Mouse (Mus musculus) embryonic facial prominence, embryonic 14.5 days (tissue): ENCODE measurements around the gene Nfil3. TPM values are rescaled to one million over a fixed set of nuclear protein-coding genes. Genes with fewer than 3 reads are reported as not detected.

ENCODE experiments used
- ATAC-seq: fragments of 200-750 bp; cut with Nextera tagmentation; 2 replicates; pipeline ENCODE4 v1.8.0; 2017; ENCODE audit warnings: low read depth, moderate number of reproducible peaks, moderate TSS enrichment
- DNase-seq: peaks from one replicate; pipeline ENCODE4 v3.0.0-alpha.2; 2015; ENCODE audit warnings: low spot score
- H3K27ac ChIP-seq: fragments of 300-500 bp; sonication (generic); replicated peaks from 2 replicates; pipeline ENCODE4 v1.5.1; 2014; ENCODE audit warnings: low read depth, mild to moderate bottlenecking, low read length, moderate library complexity
- H3K27me3 ChIP-seq: fragments of 300-500 bp; sonication (generic); replicated peaks from 2 replicates; pipeline ENCODE4 v1.6.1; 2014; ENCODE audit warnings: low read length; ENCODE audit not compliant: control insufficient read depth, insufficient read depth
- H3K36me3 ChIP-seq: fragments of 300-500 bp; sonication (generic); 2 replicates; pipeline ENCODE4 v1.6.1; 2014; ENCODE audit warnings: low read length, mixed read lengths; ENCODE audit not compliant: control insufficient read depth, insufficient read depth
- H3K4me1 ChIP-seq: fragments of 300-500 bp; sonication (generic); 2 replicates; pipeline ENCODE4 v1.6.1; 2014; ENCODE audit warnings: antibody characterized with exemption, low read length; ENCODE audit not compliant: control insufficient read depth, insufficient read depth
- H3K4me2 ChIP-seq: fragments of 300-500 bp; sonication (generic); 2 replicates; pipeline ENCODE4 v1.6.1; 2014; ENCODE audit warnings: low read depth, mild to moderate bottlenecking, low read length, moderate library complexity, mixed read lengths
- H3K4me3 ChIP-seq: fragments of 300-500 bp; sonication (generic); 2 replicates; pipeline ENCODE4 v1.5.1; 2014; ENCODE audit warnings: low read depth, mild to moderate bottlenecking, low read length
- H3K9ac ChIP-seq: fragments of 300-500 bp; sonication (generic); 2 replicates; pipeline ENCODE4 v1.6.1; 2014; ENCODE audit warnings: low read depth, mild to moderate bottlenecking, low read length, moderate library complexity, mixed read lengths
- H3K9me3 ChIP-seq: fragments of 300-500 bp; sonication (generic); 2 replicates; pipeline ENCODE4 v1.6.1; 2016; ENCODE audit warnings: low read length; ENCODE audit not compliant: control insufficient read depth
- WGBS: fragments of 180-500 bp; shearing (Covaris S2); extraction: QIAGEN DNeasy Blood & Tissue Kit; methylation state at CpG from one replicate; pipeline ENCODE4 v1.1.7; 2014; 5-methylcytosine and 5-hydroxymethylcytosine counted together
- polyA plus RNA-seq: library from polyadenylated mRNA; unstranded; fragments of >200 nt; fragmentation: Nextera tagmentation; extraction: Ambion mirVana; gene quantifications from 2 replicates; pipeline ENCODE4 v1.2.1, GENCODE M21; 2014

Gene Nfil3
- 27.2 and 30.4 TPM in 2 replicates for polyA plus RNA-seq

DNA sequence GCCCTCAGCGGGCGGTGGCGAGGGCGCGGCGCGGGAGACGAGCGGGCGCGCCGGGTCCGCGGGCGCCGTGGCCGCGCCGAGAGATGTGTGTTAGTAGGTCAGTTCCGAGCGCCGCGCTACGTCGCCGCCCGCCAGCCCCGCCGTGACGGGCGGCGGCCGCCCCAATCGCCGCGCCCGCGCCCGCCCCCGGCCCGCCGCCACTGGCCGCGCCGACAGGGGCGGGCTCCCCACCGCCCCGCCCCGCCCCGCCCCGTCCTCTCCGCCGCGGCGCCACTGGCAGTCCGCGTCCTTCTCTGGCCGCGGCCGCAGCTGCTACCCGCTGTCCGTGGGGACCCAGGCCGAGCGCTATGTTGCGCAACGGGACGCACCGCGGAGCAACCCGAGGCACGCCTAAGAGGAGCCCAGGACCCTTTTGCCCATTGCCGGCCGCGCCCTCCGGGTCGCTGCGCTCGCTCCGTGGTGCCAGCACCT is at the start of gene Nfil3:
Nfil3 (minus strand) TSS at position 123 of the 471 bp plus-strand sequence.
- ATAC-seq (peak; percentile 94), DNase-seq (peak; percentile 93)
- Histone ChIP-seq H3K4me1 (peaks cover 28% of the 10 kb centered on the region), H3K36me3 (no peaks in the 10 kb centered on the region), H3K4me2 (peak within 1 kb of the TSS; percentile 100), H3K9me3 (no peaks in the 10 kb centered on the region), H3K4me3 (peak within 1 kb of the TSS; percentile 92), H3K9ac (peak within 1 kb of the TSS; percentile 90), H3K27ac (peak within 1 kb of the TSS; percentile 97), H3K27me3 (no peaks in the 10 kb centered on the region)
- 0% methylated on average over 17 of the region's 79 CpGs for WGBS

DNA sequence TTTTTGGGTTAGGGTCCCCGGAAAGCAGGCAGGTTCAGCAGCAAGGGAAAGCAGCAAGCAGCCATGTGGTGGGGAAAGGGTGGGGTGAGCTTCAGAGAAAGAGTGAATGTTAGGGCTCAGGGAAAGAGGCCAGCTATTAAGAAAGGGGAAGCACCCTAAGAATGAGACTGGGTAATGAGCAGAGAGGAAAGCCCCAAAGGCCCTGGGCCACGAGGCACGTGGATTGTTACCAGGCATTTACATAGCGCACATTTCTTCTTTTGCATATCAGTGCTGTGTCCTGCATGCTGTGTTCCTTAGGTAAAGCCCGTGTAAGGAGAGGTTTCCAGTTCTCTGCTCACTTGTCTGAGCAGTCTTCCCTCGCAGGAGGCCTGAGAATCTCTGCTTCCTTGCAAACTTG is 43.4 kb upstream of the Nfil3 start:
- ATAC-seq (no peak), DNase-seq (no peak)
- WGBS = 37% methylated on average over 6 of the region's 6 CpGs
- Histone ChIP-seq H3K4me2 (no peak overlapping the region), H3K4me1 (no peaks in the 10 kb centered on the region), H3K27me3 (no peaks in the 10 kb centered on the region), H3K9me3 (no peaks in the 10 kb centered on the region), H3K4me3 (no peak overlapping the region), H3K36me3 (no peaks in the 10 kb centered on the region), H3K27ac (no peak overlapping the region), H3K9ac (no peak overlapping the region)

DNA sequence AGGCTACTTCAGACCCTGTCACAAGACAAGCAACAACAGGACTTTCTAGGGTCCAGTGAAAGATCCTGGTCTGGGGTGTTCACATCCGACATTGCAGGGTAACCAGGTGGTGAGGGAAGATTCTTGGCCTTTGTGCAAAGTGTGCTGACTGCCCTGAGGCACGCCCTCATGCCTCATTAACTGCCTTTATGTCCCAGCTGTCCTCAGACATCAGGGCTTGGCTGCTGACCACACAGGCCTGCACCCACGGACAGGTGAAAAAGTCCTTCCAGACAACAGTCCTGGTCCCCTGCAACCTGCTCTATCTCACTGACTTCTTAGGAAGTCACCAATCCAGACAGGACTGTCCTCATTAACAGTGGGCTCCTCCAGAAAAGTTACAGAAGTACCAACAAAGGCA is 39.4 kb upstream of the Nfil3 start:
- no peaks in the 10 kb centered on the region for H3K36me3 ChIP-seq
- ATAC-seq (no peak), DNase-seq (no peak)
- H3K4me3 ChIP-seq = no peak overlapping the region
- no peaks in the 10 kb centered on the region for H3K27me3 ChIP-seq
- H3K27ac ChIP-seq = no peak overlapping the region
- no peak overlapping the region for H3K9ac ChIP-seq
- H3K4me1 ChIP-seq = no peaks in the 10 kb centered on the region
- H3K9me3 ChIP-seq = no peaks in the 10 kb centered on the region
- H3K4me2 ChIP-seq = no peak overlapping the region
- WGBS = 66% methylated on average over 3 of the region's 3 CpGs

DNA sequence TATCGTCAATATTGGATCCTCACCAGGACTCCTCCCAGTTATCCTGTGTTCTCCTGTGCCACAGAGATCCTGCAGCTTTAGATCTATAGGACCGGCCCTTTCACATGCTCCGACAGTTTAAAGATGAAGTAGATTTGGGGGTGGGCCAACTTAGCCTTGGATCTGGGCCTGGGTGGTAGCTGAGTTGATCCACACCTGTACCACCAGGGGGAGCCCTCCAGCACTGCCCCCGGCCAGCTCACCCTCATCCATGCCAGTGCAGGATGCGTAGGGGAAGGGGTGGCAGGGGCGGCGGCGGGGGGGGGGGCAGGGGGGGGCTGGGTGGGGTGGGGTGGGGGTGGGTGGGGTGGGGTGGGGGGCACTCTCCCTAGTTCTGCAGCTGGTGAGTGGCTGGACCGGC is 38.7 kb upstream of the Nfil3 start:
- DNase-seq (no peak), ATAC-seq (no peak)
- Histone ChIP-seq H3K9me3 (no peaks in the 10 kb centered on the region), H3K4me2 (no peak overlapping the region), H3K27me3 (no peaks in the 10 kb centered on the region), H3K4me3 (no peak overlapping the region), H3K27ac (no peak overlapping the region), H3K4me1 (no peaks in the 10 kb centered on the region), H3K9ac (no peak overlapping the region), H3K36me3 (no peaks in the 10 kb centered on the region)
- WGBS = 80% methylated on average over 4 of the region's 9 CpGs

DNA sequence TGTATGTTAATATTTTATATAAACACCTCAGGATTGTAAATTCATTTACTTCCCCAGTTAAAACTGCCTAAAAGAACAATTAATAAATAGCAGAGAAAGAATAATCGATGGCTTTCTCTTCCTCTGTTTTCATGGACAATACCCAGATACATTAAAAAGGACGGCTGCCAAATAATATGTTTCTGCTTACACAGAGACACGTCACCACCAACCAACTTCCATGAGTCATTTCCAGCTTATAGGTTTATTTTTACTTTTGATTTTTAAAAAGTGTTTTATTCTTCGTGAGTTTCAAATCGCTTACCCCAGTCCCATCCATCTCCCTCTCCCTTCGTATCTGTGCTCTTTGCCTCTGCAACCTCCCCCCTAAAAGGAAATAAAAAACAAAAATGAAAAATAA is 38.1 kb upstream of the Nfil3 start:
- no peak for DNase-seq
- no peaks in the 10 kb centered on the region for H3K4me1 ChIP-seq
- H3K27ac ChIP-seq = no peak overlapping the region
- no peak overlapping the region for H3K9ac ChIP-seq
- no peak overlapping the region for H3K4me2 ChIP-seq
- H3K9me3 ChIP-seq = no peaks in the 10 kb centered on the region
- H3K36me3 ChIP-seq = no peaks in the 10 kb centered on the region
- WGBS = 83% methylated on average over 6 of the region's 6 CpGs
- no peak overlapping the region for H3K4me3 ChIP-seq
- no peaks in the 10 kb centered on the region for H3K27me3 ChIP-seq
- ATAC-seq = no peak

DNA sequence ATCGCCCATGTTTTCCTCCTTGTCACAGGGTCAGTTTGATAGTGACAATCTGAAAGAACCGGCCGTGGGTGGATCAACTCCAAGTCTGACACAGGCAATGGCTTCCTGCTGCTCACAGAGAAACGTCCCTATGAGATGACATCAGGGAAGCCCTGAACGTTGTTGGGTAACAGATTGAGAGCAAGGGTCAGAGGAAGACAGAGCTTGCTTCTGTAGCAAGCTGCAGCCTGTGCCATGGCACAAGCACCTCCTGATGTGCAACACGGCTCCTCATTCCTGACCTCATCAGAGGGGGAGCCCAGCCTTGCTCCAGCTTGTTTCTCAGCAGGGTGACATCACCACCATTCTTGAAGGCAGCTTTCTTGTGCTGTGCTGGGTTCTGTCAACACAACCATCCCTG is 37.1 kb upstream of the Nfil3 start:
- 57% methylated on average over 6 of the region's 6 CpGs for WGBS
- no peak for ATAC-seq
- H3K27ac ChIP-seq = no peak overlapping the region

DNA sequence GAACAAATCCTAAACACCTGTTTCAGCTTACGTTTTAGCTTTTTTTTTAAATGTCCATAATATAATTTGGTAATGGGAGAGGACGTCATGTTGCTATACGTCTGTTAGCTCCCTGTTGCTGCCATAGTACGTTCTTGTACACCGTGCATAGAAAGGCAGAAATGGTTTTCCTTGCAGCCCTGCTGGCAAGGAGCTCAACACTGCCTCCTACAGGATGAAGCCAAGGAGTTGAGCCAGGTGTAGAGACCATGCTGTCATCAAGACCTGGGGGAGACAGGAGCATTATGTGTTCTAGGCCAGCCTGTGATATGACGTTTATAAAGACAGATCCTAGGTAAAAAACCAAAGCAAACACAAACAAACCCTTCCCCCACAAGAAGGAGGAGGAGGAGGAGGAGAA is 36.2 kb upstream of the Nfil3 start:
- no peak for DNase-seq
- Histone ChIP-seq H3K4me2 (no peak overlapping the region), H3K27me3 (no peaks in the 10 kb centered on the region), H3K9ac (no peak overlapping the region), H3K9me3 (no peaks in the 10 kb centered on the region), H3K4me1 (no peaks in the 10 kb centered on the region), H3K27ac (no peak overlapping the region), H3K36me3 (no peaks in the 10 kb centered on the region), H3K4me3 (no peak overlapping the region)
- 58% methylated on average over 6 of the region's 6 CpGs for whole genome bisulfite sequencing
- ATAC-seq = no peak

More for the DNA sequence above, 37.1 kb upstream of the Nfil3 start:
- Histone ChIP-seq H3K4me2 (no peak overlapping the region), H3K36me3 (no peaks in the 10 kb centered on the region), H3K27me3 (no peaks in the 10 kb centered on the region), H3K4me1 (no peaks in the 10 kb centered on the region), H3K9me3 (no peaks in the 10 kb centered on the region), H3K9ac (no peak overlapping the region), H3K4me3 (no peak overlapping the region)
- DNase-seq = no peak

DNA sequence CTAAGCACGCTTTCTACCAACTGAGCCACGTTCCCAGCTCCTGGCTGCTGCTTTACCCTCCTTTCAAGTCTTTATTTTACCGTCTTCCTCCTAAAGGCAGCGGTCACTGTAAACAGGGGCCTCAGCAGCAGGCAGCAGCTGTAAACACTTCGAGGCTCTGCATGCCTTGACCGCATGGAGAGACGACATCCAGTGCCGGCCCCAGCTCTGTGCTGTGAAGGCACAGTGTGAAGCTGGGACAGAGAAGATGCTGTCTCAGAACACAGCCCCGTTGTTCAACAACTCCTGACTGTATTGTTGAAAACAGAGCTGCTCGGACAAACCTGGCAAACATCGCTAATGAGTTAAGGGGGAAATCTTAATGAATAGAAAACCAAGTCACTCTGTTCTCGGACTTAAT is 30.6 kb upstream of the Nfil3 start:
- H3K9me3 ChIP-seq = no peaks in the 10 kb centered on the region
- no peak overlapping the region for H3K27ac ChIP-seq
- H3K4me2 ChIP-seq = no peak overlapping the region
- 10% methylated on average over 12 of the region's 12 CpGs for WGBS
- no peaks in the 10 kb centered on the region for H3K36me3 ChIP-seq
- H3K4me1 ChIP-seq = peaks cover 16% of the 10 kb centered on the region; the same call in 1 of the 2 replicates
- DNase-seq = no peak
- no peaks in the 10 kb centered on the region for H3K27me3 ChIP-seq
- H3K4me3 ChIP-seq = no peak overlapping the region
- ATAC-seq = peak; percentile 55; the same call in 1 of the 2 replicates
- H3K9ac ChIP-seq = no peak overlapping the region

DNA sequence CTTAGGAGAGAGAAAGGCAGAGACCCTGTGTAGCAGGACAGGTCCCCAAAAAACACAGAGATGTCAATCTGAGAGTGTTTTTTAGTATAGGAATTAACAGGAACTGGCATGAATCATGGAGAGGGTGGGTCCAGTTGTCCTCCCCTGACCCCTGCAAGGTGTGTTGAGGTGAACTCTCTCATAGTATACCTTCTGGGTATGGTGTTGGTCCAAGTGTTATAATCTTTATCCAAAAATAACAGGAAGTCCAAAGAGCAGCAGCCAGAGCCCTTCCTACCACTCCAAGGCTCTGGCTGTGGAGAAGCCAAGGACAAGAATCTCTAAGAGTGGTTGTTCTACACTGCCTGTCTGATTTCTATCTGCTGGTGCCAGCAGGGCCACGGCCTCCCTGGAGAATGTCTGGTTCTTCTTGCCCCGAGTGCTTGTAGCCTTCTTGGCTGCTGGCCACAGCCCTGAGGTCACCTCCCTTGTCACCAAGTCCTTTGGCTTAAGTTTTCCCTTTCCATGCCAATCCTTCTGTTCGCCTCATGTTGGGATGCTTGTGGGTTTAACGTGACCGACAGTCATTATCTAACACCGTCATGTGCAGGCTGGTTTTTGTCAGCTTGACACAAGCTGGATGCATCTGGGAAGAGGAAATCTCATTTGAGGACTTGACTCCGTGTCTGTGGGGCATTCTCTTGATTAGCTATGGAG is 27.8 kb upstream of the Nfil3 start:
- ATAC-seq (no peak; the same call in 1 of the 2 replicates), DNase-seq (peak; percentile 63)
- H3K4me2 ChIP-seq = no peak overlapping the region
- H3K4me1 ChIP-seq = peaks cover 16% of the 10 kb centered on the region; the same call in 1 of the 2 replicates
- H3K27ac ChIP-seq = no peak overlapping the region
- no peaks in the 10 kb centered on the region for H3K36me3 ChIP-seq
- H3K27me3 ChIP-seq = no peaks in the 10 kb centered on the region
- no peak overlapping the region for H3K9ac ChIP-seq
- no peaks in the 10 kb centered on the region for H3K9me3 ChIP-seq
- 34% methylated on average over 7 of the region's 7 CpGs for WGBS
- H3K4me3 ChIP-seq = no peak overlapping the region
